Mouse (Mus musculus) spleen, embryonic (tissue): ENCODE measurements around the gene Cass4.

Source experiments
- CTCF ChIA-PET: fragments of 350-600 bp; sonication (Branson Sonifier 250); formaldehyde crosslinking; loops from one replicate; lab custom pipeline; 2022; lab: Charles Lee

Gene Cass4

DNA sequence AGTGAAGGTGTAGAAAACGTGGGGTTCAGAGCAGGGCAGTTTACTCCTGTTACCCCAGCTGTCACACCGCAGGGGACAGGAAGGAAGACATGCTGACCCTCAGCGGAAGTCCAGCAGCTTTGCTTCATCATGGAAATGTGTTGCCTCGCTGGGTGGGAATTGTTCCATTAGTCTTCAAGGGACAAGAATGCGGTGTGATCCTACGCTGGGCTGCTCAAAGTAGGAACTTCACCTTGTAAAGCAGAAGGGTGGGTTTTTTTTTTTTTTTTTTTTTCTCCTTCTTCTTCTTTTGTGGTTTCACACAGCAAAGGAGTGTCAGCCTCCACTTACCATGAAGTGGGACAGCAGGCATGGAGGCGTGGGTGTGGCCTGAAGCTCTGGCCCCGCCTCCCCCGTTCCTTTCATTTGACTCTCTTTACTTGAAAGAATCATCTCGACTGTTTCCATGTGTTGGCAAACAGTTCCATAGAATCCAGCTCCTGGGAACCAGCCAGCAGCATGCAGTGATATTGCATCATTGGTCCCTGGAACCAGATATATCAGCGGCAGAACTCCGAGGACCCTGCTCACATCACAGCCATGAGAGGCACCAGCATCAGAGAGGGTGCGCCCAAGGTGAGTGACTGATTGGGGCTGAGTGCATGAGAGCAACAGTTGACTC is at the start of gene Cass4:
Gene Cass4, plus strand, starts transcription at position 404 of the 661 bp plus-strand sequence.
- CTCF ChIA-PET: interaction anchor here (0.7 to 2.4 kb wide), 3 partner anchors 15 to 721 kb away, joined by 3 to 13 read pairs (median 7); no protein-coding TSS in a partner anchor

DNA sequence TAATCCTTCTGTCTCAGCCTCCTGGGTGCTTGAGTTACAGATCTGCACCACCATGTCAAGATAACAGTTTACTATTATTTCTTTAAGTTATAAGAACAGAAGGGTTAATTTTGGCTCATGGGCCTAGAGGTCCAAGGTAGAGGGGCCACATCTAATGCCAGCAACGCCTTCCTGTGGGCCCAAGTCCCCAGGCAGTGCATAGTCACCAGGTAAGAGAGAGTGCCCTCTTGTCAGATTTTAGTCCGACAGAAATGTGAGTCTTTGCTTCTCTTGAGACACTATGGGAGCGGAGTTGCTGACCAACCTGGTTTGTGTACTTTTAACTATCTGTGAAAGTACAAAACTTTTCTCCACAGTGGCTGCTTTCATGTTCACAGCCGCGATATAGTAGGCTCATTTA is 48.9 kb upstream of the Cass4 start:
- CTCF ChIA-PET: no interaction called here

- CTCF ChIA-PET: no interaction called here
Measured at GRCm38 (mm10) chr2:172345258-172345738, 48.3 kb upstream of the Cass4 start, which contains the start of gene Fam210b. Fam210b (plus strand) TSS chr2:172345565.

- CTCF ChIA-PET: interaction anchor here (0.6 kb wide), 2 partner anchors 25 to 52 kb away, joined by 3 to 4 read pairs; no protein-coding TSS in a partner anchor
Measured at GRCm38 (mm10) chr2:172346034-172346929, 47.3 kb upstream of the Cass4 start.

DNA sequence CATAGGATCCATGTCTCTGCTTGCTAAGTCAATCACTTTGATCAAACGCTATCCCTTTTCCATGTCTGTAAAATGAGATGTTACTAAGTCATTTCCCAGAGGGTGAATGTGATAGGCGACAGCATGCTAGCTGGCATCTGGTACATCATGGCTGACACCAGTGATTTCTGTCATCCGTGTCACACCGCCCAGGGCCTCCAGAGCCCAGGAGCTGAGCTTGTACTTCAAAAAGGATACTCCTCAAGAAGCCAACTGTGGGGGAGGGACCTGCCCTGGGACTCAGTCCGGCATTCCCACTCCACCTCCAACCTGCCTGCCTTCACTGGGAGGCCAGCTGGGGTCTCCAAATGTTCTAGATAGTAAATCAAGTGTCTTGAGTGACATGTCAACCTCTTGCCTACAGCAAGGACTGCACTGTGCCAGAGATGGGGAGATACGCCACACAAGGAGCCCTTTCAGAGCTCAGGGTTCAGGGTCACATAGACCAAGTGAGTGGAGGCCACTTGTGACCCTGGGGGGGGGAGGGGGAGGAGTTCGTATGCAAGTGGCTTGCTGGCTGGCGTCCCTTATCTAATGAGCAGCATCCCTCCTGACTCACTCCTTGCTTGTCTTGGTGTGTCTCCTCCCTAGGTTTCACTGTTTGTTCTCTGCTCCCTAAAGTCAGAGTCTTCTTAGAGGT is 46.5 kb upstream of the Cass4 start:
- CTCF ChIA-PET: no interaction called here

DNA sequence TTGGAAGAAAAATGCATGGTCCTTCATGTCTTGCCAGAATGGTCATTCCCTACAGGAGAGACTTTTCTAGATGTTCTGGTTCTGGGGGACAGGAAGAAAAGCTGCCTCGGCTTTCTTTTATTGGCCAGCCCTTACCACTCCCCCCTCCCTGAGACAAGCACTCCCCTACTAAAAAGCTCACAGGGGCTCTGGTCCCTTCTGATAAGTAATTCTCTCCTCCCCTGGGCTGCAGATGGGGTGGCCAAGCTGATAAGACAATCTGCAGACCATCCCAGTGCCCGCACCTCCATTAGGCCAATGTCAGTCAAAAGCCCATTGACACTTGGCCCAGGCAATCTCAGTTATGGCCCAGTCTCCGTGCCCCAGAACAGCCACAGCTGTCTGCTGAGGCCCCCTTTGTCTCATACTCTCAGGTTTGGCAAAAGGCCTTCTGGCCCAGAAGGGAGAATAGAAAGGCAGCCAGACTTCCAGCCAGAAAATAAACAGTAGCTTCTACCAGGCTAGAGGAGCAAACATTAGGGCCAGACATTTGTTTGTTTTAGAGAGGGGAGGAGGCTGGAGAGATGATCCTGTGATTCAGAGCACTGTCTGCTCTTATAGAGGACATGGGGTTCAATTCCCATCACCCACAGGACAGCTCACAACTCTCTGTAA is 45.2 kb upstream of the Cass4 start:
- CTCF ChIA-PET: interaction anchor here (0.6 kb wide), 1 partner anchor 214 kb away, joined by 5 read pairs; no protein-coding TSS in a partner anchor

DNA sequence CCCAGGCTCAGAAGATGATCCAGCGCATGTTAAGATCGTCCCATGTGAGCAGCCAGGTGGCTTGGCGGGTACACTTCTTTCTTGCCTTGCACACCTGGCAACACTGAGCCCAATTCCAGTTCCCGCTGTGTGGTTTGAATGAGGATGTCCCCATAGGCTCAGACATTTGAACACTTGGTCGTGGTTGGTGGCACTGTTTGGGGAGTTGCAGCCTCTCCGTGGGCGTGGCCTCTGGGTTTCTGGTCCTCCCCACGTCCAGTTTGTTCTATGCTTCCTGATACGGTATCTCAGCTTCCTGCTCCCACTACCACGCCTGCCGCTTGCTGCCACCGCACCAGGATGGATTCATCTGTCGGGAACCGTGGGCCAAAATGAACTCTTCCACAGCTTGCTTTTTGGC is 43.8 kb upstream of the Cass4 start:
- CTCF ChIA-PET: no interaction called here

GRCm38 (mm10) chr2:172350773-172351172 is 42.8 kb upstream of the Cass4 start:
- CTCF ChIA-PET: no interaction called here

- CTCF ChIA-PET: interaction anchor here (0.6 to 0.7 kb wide), 2 partner anchors 33 to 97 kb away, joined by 3 to 9 read pairs; no protein-coding TSS in a partner anchor
Measured at GRCm38 (mm10) chr2:172353218-172353617, 40.4 kb upstream of the Cass4 start.

GRCm38 (mm10) chr2:172354761-172355160 is 38.8 kb upstream of the Cass4 start:
- CTCF ChIA-PET: no interaction called here

DNA sequence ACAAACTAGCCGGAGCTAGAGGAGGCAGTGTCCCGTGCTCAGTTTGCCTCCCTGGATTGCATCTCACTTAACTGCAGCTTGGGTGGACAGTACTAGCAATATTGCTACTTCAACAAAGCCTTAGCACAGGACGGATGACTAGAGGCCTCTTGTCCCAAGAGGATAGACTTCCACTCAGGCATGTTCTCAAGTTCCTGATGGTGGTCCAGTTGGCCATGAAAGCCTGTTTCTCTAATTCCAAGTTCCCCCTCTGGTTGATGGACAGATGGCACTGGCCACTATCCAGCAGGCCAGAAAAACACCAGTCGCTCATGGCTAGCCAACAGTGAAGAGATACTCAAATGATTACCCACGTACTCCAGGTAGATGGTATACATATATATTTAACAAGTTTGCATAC is 37.8 kb upstream of the Cass4 start:
- CTCF ChIA-PET: no interaction called here

DNA sequence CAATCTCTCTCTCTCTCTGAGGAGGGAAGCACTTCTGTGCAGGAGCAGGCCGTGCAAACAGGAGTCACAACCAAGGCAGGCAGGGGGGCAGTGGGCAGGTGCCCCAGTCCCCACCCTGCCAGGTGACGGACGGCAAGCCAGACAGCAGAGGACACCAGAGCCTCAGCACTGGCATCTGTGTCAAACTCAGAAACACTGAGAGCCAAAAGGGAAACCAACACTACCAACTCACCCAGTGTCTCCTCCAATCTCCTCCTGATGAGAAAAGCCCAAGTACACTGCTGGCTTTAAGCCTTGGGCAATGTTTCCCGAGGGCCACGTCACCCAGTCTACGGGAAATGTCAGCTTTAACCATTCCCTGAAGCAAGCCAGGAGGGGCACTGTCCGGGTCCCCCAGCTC is 30.4 kb upstream of the Cass4 start:
- CTCF ChIA-PET: no interaction called here

DNA sequence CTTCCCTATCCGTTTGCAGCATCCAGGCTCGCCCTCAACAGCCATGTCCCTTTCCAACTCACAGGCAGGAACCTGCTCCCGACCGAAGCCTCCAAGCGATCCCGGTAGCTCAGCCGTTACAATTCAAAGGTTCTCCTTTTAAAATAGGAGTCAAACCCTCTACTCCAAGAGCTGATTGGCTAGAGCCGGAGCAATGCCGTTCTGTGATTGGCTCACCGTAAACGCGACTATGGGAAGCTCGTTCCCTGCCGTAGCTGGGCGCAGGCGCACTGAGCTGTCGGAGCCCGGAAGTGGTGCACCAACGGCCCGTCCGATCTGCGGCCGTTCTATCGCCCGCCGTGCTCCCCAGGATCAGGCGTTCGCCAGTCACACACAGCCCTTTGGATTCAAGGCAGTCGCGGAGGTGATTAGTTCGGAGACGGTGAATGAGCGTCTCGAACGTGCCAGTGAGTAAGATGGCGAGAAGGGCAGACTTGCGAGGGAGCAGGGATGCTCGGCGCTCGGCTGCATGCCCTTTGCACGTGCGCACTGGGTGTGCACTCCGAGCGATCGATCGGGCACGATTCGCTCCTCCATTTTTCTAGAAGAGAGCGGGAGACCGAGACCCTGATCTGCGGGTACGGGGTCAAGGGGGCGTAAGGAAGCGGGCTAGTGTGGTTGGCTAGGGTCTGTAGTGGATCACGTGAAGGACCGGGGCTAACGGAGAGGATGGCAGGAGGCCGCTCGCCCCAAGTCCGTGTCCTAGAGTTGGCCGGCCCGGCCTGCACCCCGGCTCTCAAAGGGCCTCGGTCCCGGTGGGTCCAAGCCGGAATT is 23.0 kb upstream of the Cass4 start, which contains the start of the genes Aurka and Cstf1:
Gene Aurka, minus strand, starts transcription at position 125 of the 813 bp plus-strand sequence.
Gene Cstf1, plus strand, starts transcription at position 271 of the 813 bp plus-strand sequence.
- CTCF ChIA-PET: interaction anchor here (0.5 to 0.7 kb wide), 3 partner anchors 25 to 1706 kb away, joined by 3 read pairs; no protein-coding TSS in a partner anchor

DNA sequence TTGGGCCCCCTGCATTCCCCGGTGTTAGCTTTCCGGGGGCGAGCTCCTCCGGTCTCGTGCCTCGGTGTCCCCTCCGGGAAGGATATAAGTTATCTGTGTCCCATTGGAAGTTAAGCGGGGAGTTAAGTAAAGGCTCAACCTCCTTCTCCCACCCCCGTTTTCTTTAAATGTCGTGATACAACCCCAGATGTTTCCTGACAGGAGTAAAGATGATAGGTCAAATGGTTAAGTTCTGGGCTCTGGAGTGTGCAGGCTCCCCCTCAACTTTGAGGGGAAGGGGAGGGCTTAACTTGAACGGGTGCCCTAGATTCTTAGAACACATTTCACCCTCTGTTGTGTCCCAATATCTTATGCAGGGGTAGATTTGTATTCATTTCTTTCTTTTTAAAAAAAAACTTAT is 22.3 kb upstream of the Cass4 start:
- CTCF ChIA-PET: interaction anchor here (0.5 to 0.7 kb wide), 2 partner anchors 25 to 1706 kb away, joined by 3 read pairs; no protein-coding TSS in a partner anchor

- CTCF ChIA-PET: interaction anchor here (0.6 kb wide), 1 partner anchor 508 kb away, joined by 7 read pairs; no protein-coding TSS in a partner anchor
Measured at GRCm38 (mm10) chr2:172376551-172376950, 17.0 kb upstream of the Cass4 start.

GRCm38 (mm10) chr2:172376999-172377515 is 16.5 kb upstream of the Cass4 start:
- CTCF ChIA-PET: interaction anchor here (0.6 kb wide), 1 partner anchor 507 kb away, joined by 7 read pairs; no protein-coding TSS in a partner anchor

- CTCF ChIA-PET: interaction anchor here (0.6 to 1.0 kb wide), 4 partner anchors 16 to 65 kb away, joined by 3 to 4 read pairs (median 3); partner anchors contain the start of genes Cass4 and Rtf2
Measured at GRCm38 (mm10) chr2:172378332-172378731, 15.3 kb upstream of the Cass4 start.

DNA sequence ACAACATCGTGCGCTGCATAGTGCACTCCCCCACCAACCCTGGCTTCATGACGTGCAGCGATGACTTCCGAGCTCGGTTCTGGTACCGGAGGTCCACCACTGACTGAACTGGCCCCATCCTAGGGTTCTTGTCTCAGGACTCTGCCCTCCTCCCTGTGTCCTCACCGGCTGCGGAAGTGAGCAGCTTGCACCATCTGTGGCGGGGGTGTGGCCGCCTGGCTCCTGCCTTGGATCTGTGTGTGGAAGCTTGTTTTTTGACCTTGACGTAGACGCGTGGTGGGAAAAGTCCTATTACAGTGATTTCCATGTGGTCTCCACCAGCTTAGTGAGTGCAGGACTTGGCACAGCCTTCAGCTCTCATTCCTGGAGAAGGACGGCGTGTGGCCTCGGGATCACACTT is 13.1 kb upstream of the Cass4 start:
- CTCF ChIA-PET: no interaction called here

DNA sequence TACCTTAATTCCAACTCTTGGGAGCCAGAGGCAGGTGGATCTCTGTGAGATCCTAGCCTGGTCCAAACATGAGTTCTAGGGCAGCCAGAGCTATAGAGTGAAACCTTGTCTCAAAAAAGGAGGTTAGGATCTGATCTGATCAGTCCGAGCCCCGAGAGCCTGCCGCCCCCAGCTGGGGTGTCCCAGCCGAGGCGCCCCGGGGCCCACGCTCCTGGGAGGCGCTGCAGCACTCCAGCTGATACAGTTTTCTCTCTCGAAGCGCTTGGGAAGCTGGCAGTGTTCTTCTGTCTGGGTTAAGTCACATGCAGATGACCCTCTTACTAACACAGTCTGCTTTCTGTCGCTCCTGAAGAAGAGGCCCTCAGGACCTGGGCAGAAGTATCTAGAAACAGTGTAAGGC is 12.3 kb upstream of the Cass4 start:
- CTCF ChIA-PET: no interaction called here
